Mouse (Mus musculus): ENCODE data around the gene Slu7.

Slu7 gene

DNA sequence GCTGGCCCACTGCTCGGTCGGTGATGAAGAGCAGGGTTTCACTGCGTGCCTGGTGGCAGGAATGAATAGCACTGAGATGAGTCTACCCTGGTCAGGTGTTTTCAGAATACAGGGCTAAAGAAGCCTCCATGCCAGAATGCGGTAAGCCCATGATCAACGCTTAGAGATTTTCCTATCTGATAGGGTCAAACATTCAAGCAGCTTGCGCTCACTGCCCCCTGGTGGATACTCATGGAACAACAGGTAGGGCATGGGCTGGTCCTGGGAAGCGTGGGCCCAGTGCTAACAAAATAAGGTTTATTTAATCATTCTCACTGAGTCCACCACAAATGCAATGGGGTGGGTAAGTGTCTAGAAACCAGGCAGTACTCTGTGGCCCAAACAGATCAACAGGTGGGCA, 59.1 kb downstream of the Slu7 start:
- peak; percentile 78 for DNase-seq

DNA sequence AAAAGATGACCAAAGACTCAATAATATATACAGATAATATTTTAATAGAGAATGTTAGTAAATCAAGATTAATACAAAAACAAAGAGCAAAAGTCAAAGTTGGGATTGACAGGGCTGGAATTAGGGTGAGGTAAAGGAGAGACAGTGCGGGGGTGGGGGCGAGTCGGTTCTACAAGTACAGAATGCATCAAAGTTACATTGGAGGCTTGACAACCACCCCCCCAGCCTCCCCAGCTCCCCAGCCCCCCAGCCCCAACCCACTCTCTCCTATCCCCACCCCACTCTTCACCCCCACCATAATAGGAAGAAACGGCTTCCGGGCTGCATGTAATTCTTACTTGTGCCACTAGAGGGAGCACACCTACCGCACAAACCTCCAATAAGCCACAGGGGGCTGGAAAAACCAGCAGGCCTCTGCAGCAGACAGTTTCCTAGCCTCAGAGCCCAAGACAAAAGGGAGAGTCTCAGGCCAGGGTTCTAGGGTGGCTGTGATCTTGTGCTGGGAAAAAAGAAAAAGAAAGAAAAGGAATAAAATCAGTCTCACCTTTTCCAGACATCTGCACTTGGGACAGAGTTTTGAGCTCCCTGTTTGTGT, 60.4 kb downstream of the Slu7 start:
- peak; percentile 86 for DNase-seq

- peak; percentile 56 for DNase-seq
Observed at GRCm38 (mm10) chr11:43495037-43495436, 61.5 kb downstream of the Slu7 start.

- no peak for DNase-seq
Observed at GRCm38 (mm10) chr11:43495532-43495931, 62.0 kb downstream of the Slu7 start.

Measured in embryo, embryonic 11 days (tissue).